Mouse (Mus musculus) left cerebral cortex, postnatal 10 days (tissue): ENCODE measurements around the gene Ctbs. TPM values are rescaled to one million over a fixed set of nuclear protein-coding genes. Genes with fewer than 3 reads are reported as not detected.
"Not testable (repeated sequence)": the region's sequence is repeated elsewhere in the genome, so short reads cannot be mapped to it uniquely, and the experiment has no call there.

Source experiments
- DNase-seq, 2 experiments: peaks; one replicate each; pipeline ENCODE4 v3.0.0; 2021 to 2022; ENCODE audit warnings: low spot score in 2 of 2, mixed read lengths in 1 of 2; ENCODE audit errors: extremely low spot score in 1 of 2
- intact Hi-C: fragments of 180-260 bp; cut with DNase I; formaldehyde crosslinking; loops from one replicate; pipeline ENCODE4 v1.15.1; 2025
- total RNA-seq, 2 experiments: library from RNA; stranded (reverse); gene quantifications; 2 replicates each; pipeline ENCODE4 v1.2.3; 2021

Ctbs gene
- total RNA-seq, 2 experiments from 2014 or later, result 6.4 to 6.8 TPM

DNA sequence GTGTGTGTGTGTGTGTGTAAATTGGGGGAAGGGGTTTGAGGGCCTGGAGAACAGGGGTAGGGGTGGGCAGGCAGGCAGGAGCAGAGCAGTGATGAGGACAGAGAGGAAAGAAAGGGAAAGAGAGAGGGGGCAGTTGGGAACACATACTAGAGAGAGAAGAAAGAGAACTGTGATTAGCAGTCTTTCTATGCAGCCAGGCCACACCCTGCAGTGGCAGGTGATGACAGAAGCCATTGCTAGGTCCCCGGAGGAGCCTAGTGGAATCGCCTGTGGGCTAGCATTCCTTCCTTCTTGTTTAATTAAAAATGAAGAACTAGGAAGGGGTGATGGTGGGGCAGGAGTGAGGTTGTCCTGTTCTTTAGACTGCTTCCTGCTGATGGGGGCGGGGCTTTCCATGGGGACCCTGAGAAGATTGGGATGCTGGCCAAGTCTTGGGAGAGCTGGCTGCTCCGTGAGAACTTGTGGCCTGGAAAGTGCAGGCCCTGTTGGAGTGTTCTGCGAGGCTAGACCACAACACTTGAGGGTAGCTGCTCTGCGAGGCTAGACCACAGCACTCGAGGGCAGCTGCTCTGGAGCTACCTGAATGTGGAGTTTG is 25.2 kb upstream of the Ctbs start:
- peak in 1 of 2 experiments; percentile 57 for DNase-seq
- intact Hi-C loops, result no loop called here

DNA sequence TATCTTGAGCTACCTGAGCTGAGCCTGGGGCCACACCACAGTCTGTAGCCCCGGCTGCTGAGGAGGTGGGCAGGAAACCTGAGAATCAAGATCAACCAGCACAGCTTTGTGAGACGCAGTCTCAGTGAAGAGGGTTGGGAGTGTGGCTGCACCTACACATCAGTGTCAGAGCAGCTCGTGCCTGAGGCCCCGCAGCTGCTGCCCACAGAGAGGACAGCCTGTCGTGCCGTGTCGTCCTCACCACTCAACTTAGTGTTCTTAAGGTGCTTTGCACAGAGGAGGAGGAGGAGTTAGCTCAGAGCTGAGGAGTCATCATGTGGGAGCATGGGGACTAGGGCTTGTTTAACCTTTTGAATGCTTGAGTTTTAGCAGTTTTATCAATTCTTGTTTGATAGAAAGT is 23.7 kb upstream of the Ctbs start:
- no peak for DNase-seq
- intact Hi-C loops, result no loop called here

GRCm38 (mm10) chr3:146426489-146426888 is 23.1 kb upstream of the Ctbs start:
- intact Hi-C loops, result no loop called here
- DNase-seq, result no peak

DNA sequence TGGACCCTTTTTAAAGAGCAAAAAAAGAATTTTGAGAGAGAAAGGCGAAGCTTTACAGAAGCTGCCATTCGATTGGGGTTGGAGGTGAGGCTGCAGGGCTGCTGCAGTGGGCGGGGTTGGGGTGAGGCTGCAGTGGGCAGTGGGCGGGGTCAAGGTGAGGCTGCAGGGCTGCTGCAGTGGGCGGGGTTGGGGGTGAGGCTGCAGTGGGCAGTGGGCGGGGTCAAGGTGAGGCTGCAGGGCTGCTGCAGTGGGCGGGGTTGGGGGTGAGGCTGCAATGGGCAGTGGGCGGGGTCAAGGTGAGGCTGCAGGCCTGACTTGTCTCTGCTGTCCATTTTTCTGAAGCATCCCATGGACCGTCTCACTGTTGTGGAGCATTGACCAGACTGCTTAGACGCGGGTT is 16.5 kb upstream of the Ctbs start:
- DNase-seq, intact Hi-C loops: not testable (repeated sequence)

- intact Hi-C loops, result no loop called here
- DNase-seq, result no peak
Measured at GRCm38 (mm10) chr3:146433681-146434350, 15.8 kb upstream of the Ctbs start.

DNA sequence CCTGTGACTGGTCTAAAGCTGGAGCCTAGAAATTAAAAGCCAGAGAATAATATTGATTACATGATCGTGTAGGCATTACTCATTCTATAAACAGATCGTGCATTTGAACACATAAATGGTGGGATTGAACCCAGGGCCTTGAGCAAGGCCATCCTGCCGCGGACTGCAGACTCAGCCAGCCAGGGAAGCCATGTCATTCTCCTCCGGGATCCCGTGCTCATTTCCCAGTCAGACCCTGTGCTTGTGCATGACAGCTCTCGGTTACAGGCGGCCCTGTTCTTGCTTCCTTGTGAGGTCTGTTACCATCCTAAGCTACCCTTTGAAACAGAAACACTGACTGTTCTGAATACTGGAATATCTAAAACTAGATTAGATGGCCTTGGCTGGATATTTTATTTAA is 14.9 kb upstream of the Ctbs start:
- DNase-seq, result no peak
- intact Hi-C loops, result no loop called here

DNA sequence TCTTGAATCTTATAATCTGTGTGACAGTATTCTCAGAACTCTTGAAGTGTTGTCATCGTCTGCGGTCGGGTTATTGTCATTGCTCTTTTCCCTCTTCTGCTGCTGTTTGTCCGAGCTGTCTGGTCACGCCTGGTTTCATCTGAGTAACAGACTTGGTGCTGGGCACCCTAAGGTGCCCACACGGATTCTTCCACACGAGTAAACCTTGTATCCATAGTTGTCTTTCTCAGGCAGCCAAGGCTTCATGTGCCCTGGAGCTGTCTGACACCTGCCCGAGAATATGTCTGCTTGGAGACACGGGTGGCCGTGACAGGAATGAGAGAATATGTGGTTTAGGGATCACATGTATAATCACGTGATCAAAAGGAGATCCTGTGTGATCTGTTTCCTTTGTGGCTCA is 14.1 kb upstream of the Ctbs start:
- intact Hi-C loops, result no loop called here

DNA sequence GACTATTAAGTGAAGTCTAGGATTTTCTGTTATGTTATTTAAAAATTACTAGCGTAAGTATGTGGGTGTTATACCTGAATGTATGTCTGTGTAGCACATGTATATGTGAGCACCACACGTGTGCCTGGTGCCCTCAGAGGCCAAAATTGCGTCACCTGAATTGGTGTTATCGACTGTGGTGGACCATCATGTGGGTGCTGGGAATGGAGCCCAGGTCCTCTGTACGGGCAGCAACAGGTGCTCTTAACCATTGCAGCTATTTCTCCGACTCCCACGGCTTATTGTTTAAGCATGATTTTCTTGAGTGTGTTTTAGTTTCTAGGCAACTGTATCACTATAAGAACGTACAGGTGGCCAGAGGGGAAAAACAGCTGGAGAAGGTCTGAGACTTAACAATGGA is 13.5 kb upstream of the Ctbs start:
- intact Hi-C loops, result no loop called here

More for the DNA sequence above, 14.1 kb upstream of the Ctbs start:
- DNase-seq, result no peak

DNA sequence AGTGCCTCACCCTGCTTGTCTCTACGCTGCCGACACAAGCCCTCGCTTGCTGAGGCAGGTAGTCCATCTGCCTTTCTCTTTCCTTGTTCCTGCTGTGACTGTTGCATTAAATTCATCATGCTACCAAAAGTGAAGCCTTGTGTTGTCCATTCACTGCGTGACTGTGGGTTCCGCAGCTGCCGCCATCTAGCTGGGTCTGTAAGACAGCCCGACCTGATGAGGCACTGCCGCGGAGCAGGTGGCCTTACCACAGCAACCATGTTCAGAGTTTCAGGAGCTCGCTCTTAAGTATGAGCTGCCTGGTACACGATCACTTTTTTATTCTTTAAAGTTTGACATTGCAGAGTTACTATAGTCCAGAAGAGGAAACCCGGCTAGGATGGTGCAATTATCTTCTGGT is 9.6 kb upstream of the Ctbs start:
- DNase-seq, result no peak

More for the DNA sequence above, 13.5 kb upstream of the Ctbs start:
- DNase-seq, result no peak

GRCm38 (mm10) chr3:146440422-146440821 is 9.2 kb upstream of the Ctbs start:
- intact Hi-C loops, result no loop called here
- DNase-seq, result no peak

More for the DNA sequence above, 9.6 kb upstream of the Ctbs start:
- intact Hi-C loops, result no loop called here

DNA sequence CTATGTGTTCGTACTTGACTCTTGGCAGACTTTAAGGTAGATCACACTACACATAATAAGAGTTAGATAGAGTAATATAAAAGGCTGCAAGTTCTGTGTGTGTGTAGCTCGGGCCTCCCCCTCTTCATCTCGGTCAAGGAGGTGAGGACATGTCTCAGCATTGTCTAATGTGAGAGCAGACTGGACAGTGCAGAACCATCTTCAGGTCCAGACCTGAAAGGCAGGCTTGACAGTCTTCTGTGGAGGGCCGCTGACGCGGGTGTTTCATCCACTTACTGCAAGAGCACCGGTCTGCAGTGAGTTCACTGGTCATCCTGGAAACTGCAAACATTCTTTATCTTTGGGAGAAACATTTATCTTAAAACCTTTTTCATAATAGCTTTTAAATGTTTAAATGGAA is 7.1 kb upstream of the Ctbs start:
- intact Hi-C loops, result no loop called here
- no peak for DNase-seq

DNA sequence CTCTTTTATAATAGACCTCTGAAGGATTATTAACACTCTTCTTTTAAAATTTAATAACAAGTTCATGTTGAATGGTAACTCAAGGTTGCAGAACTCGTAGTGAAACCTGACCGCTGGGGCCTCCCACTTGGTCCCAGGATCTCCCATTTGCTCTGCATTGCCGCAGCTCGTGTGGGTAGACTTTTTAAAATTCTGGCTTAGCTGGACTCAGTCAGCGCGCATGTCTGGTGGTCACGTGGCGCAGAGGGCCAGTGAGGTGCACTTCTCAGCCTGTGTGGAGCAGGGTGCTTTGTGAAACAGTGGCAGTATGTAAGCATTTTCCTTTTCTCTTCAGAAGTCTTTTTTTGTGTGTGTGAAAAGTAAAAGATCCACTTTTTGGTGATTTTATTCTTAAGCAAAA is 6.7 kb upstream of the Ctbs start:
- no peak for DNase-seq
- intact Hi-C loops, result no loop called here

DNA sequence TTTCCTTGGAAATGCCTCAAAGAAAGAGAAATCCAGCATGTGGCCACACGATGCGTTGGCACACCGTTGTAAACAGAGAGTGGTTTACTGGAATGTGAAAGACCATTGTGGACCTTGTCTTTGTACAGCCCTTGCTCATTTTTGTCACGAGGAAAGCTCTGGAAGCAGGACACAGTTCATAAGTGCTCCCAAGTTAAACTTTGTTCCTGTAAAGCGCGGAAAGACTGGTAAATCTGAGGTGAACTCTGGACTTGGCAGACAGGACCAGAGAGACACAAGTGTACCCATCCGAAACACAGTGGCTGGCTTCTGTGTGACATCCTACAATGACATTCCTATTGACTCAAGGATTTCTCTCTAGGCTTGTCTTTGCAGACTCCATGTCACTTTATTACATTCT is 6.2 kb upstream of the Ctbs start:
- DNase-seq, result no peak
- intact Hi-C loops, result no loop called here

DNA sequence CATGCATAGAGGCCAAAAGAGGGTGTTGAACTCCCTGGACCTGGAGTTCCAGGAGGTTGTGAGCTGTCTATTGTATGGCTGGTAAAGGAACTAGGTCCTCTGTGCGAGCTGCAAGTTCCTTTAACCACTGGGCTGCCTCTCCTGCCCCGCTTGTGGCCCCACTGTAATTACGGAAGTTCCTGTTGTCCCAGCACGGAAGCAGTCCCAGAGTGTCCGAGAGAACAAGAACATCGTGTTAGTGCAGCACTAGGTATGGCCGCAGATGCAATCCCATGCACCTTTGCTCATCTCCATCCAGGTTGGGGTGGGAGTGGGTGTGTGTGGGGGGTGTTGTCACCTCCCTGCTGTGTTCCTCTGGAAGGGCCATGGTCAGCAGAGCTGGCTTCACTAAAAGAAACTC is 4.7 kb upstream of the Ctbs start:
- no peak for DNase-seq
- intact Hi-C loops, result no loop called here

GRCm38 (mm10) chr3:146447156-146447555 is 2.4 kb upstream of the Ctbs start:
- DNase-seq, result no peak
- intact Hi-C loops, result no loop called here

GRCm38 (mm10) chr3:146447598-146447997 is 2.0 kb upstream of the Ctbs start:
- no peak for DNase-seq
- intact Hi-C loops, result no loop called here

GRCm38 (mm10) chr3:146448372-146448771 is 1.2 kb upstream of the Ctbs start:
- intact Hi-C loops, result no loop called here
- no peak for DNase-seq

DNA sequence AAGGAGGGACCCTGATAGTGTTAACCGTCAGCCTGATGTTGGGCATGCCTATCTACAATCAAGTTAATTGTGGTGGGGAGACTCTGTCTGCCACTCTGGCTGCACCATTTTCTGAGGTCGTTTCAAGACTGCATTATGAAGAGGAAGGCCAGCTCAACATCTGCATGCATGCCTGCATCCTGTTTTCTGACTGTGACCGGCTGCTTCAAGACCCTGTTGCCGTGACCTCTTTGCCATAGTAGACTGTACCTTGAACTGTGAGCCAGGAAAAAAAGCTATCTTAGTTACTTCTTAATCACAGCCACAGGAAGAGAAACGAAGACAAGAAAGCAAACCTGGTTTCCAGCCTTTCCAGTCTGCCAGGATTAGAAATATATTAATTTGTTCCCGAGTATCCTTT is 626 bp upstream of the Ctbs start:
- no peak for DNase-seq
- intact Hi-C loops, result no loop called here

DNA sequence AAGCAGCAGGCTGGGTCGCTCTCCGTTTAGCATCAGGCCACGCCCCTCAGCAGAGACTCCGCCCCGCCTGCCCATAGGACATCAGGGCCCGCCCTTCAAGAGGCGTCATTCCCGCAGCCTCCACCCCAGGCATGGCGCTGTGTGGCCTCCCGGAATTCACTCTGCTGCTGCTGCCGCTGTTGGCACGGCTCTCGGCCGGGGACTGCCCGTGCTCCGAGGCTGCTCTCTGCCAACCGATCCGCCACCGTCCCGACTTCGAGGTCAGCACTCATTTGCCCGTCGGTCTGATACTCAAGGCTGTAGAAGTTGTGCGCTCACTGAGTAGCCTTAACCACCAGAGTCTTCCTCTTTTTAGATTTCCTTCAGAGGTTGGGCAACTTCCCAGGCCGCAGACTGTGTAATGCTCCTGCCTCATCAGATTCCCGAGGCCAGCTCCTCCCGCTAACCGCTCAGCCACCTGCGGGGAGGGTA is 811 bp downstream of the Ctbs start:
- intact Hi-C loops, result loop anchor here (5.0 kb wide), 1 partner anchor 52 kb away; no protein-coding TSS in a partner anchor

GRCm38 (mm10) chr3:146451375-146451774 is 1.8 kb downstream of the Ctbs start:
- no peak for DNase-seq
- intact Hi-C loops, result loop anchor here (5.0 kb wide), 1 partner anchor 51 kb away; no protein-coding TSS in a partner anchor

More for the DNA sequence above, 811 bp downstream of the Ctbs start:
- peak; percentile 87 to 96 for DNase-seq

- intact Hi-C loops, result no loop called here
- no peak for DNase-seq
Measured at GRCm38 (mm10) chr3:146462939-146463338, 13.3 kb downstream of the Ctbs start.
